Mouse (Mus musculus) neural tube, embryonic 10.5 days (tissue): ENCODE data around the gene Arid3c.

Source experiments
- DNase-seq: peaks from one replicate; pipeline ENCODE4 v3.0.0-alpha.2; 2017; ENCODE audit warnings: low spot score; ENCODE audit errors: extremely low spot score

The Arid3c gene

DNA sequence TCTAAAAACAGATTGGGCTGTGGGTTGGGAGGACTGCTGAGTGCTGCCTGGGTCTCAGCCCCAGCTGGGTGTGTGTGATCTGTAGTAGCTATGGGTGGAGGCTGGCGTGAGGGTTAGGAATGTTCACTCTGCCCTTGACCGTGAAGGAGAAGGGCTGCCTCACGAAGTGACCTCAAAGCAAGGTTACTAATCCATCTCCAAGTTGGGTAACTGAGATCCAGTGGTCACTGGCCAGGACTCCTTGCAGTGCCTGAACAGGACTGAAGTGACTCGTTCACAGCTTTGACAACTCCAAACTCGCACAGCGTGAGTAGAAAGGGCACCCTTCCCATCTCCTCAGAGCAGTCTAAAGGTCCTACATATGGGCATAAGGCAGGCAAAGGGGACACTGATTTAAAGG is 52.1 kb downstream of the Arid3c start:
- no peak for DNase-seq

DNA sequence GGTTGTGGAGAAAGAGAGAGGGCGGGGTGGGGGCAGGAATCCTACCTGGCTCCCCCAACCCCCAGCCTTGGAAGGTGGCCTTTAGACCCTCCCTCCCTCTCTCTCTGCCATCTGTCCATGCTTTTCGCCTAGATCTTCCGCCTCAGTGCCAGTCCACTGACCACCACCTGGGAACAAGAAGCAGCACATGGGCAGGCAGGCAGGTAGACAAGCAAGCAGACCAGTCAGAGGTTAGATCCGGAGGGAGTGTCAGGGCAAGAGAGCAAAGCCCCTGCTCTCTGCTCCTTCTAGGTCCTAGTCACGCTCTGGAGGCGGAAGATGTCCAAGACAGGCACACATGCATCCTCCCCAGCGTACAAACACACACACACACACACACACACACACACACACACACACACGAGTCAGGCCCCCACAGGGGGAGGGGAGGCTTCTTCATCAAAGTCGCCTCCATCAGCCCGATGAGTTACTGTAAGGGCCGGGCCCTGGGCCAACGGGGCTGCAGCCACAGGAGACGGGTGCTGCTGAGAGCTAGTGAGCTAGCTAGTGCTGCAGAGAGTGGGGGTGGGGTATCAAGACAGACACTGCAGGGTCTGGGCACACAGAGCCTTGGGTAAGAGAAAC is 53.8 kb downstream of the Arid3c start:
- DNase-seq, result no peak

DNA sequence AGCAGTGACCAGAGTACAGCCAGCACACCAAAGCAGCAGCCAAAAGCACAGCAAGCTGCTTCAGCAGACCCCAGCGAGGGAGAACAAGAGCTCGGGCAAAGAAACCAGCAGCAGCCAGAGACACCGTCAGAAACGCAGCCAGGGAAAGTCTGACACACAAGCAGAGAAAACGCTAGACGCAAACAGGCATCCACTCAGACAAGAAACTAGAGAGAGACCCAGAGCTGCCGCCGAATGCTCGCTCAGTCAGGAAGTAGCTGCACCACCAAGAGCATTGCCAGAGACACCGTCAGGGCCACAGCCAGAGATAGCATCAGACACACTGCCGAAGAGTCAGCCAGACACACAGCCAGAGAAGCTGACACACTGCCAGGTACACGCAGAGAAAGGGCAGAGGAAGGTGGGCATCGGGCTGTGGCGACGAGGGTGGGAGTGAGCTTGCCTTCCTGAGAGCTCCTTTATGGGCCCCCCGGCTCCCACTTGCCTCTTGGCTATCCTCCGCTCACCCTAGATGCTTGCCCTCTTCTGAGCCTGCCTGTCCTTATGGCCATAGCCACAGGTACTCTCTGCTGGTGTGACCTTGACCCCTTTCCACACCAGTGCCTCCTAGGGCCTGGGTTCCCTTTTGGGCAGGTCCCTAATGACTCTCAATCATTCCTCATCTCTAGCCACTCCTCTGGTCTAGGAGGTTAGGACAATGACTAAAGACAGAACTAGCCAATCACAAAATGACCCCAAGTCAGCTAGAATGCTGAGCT is 54.5 kb downstream of the Arid3c start:
- no peak for DNase-seq
